Mouse (Mus musculus) R1 (cell line): ENCODE data around the gene 9530077C05Rik.
"Not testable (repeated sequence)": the region's sequence is repeated elsewhere in the genome, so short reads cannot be mapped to it uniquely, and the experiment has no call there.

Source experiments
- DNase-seq: peaks from one replicate; pipeline ENCODE4 v3.0.0-alpha.2; 2018; ENCODE audit warnings: low read depth, low spot score

Gene 9530077C05Rik

GRCm38 (mm10) chr9:22411002-22411857 lies at the start of gene 9530077C05Rik:
Gene 9530077C05Rik, plus strand, starts transcription at chr9:22411513.
- DNase-seq: peak; percentile 99

- no peak for DNase-seq
Observed at GRCm38 (mm10) chr9:22366221-22366620, 45.1 kb upstream of the 9530077C05Rik start.

- no peak for DNase-seq
Observed at GRCm38 (mm10) chr9:22366621-22367020, 44.7 kb upstream of the 9530077C05Rik start.

GRCm38 (mm10) chr9:22368030-22368429 lies 43.3 kb upstream of the 9530077C05Rik start:
- no peak for DNase-seq

GRCm38 (mm10) chr9:22372760-22373159 lies 38.6 kb upstream of the 9530077C05Rik start:
- peak; percentile 84 for DNase-seq

GRCm38 (mm10) chr9:22376086-22376485 lies 35.2 kb upstream of the 9530077C05Rik start:
- no peak for DNase-seq

GRCm38 (mm10) chr9:22385890-22386289 lies 25.4 kb upstream of the 9530077C05Rik start:
- no peak for DNase-seq

GRCm38 (mm10) chr9:22387901-22388300 lies 23.4 kb upstream of the 9530077C05Rik start:
- no peak for DNase-seq

- DNase-seq: peak; percentile 85
Observed at GRCm38 (mm10) chr9:22388401-22388980, 22.8 kb upstream of the 9530077C05Rik start.

GRCm38 (mm10) chr9:22389021-22389476 lies 22.3 kb upstream of the 9530077C05Rik start, which contains the start of gene Anln:
Gene Anln, minus strand, starts transcription at chr9:22389188.
- DNase-seq: peak; percentile 95

GRCm38 (mm10) chr9:22389736-22390245 lies 21.5 kb upstream of the 9530077C05Rik start:
- DNase-seq: no peak

- DNase-seq: peak; percentile 80
Observed at GRCm38 (mm10) chr9:22390390-22390789, 20.9 kb upstream of the 9530077C05Rik start.

GRCm38 (mm10) chr9:22394725-22395124 lies 16.6 kb upstream of the 9530077C05Rik start:
- no peak for DNase-seq

- DNase-seq: no peak
Observed at GRCm38 (mm10) chr9:22399021-22399420, 12.3 kb upstream of the 9530077C05Rik start.

- DNase-seq: peak; percentile 68
Observed at GRCm38 (mm10) chr9:22402001-22402400, 9.3 kb upstream of the 9530077C05Rik start.

GRCm38 (mm10) chr9:22402976-22403375 lies 8.3 kb upstream of the 9530077C05Rik start:
- DNase-seq: no peak

GRCm38 (mm10) chr9:22403501-22403900 lies 7.8 kb upstream of the 9530077C05Rik start:
- not testable (repeated sequence) for DNase-seq

- DNase-seq: no peak
Observed at GRCm38 (mm10) chr9:22405414-22405813, 5.9 kb upstream of the 9530077C05Rik start.

GRCm38 (mm10) chr9:22407633-22408032 lies 3.7 kb upstream of the 9530077C05Rik start:
- DNase-seq: not testable (repeated sequence)

GRCm38 (mm10) chr9:22408344-22408743 lies 3.0 kb upstream of the 9530077C05Rik start:
- not testable (repeated sequence) for DNase-seq

GRCm38 (mm10) chr9:22409501-22409900 lies 1.8 kb upstream of the 9530077C05Rik start:
- DNase-seq: peak; percentile 69

GRCm38 (mm10) chr9:22416187-22416586 lies 4.9 kb downstream of the 9530077C05Rik start:
- DNase-seq: no peak
